Mouse (Mus musculus) heart, adult 18-20 months (tissue): ENCODE measurements at regions not wholly inside any gene's neighbourhood (a gene's known extent, or its start where the extent isn't known, plus 50 kb on each side); places are given as distances from the start of the nearest gene placed in this dataset.

Source experiments
- DNase-seq, 2 experiments: peaks; one replicate each; pipeline ENCODE4 v3.0.0; 2021 to 2022; ENCODE audit warnings: mixed read lengths in 1 of 2

- DNase-seq, result no peak
These were observed 560.1 kb upstream of the Cdh18 start for GRCm38 (mm10) chr15:21988676-21989075.

DNA sequence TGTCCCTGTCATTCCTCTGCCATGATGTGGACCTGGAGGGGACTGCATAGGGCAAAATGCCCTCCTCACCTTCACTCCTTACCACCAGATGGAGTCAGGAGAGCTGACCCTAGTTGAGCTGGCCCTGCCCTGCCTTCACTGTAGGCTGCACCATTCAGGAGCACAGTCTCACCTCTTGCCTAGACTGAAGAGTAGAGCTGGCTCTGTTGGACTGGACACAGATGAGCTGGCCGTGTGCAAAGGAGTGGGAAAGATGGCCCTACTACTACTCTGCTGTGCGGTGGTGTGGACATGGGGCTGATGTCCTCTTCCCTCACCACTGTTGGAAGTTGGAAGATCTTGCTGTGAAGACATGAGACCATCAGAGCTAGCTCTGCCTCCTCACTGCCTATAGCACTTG, 555.5 kb upstream of the Cdh18 start:
- no peak for DNase-seq

GRCm38 (mm10) chr15:21995121-21995826, 553.5 kb upstream of the Cdh18 start:
- DNase-seq, result no peak

- DNase-seq, result no peak
These were observed 528.8 kb upstream of the Cdh18 start for GRCm38 (mm10) chr15:22019977-22020376.

GRCm38 (mm10) chr15:22030215-22030614, 518.6 kb upstream of the Cdh18 start:
- DNase-seq, result no peak

DNA sequence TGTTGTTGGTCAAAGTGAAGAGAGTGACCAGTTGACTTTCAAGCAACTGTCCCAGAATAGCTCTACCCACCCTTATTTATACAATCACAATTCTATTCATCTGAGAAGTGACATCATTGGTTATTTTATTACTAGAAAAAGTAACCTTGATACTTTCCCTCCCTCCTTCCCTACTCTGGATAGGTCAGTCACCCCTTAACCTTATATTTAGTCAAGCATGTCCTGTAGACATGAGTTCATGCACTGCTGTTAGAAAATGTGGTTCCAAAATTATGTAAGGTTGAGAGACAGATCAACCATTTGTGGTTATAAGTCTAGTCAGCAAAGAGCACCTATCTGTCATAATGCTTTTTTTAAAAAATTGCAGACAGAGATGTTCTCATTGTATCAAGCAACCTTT, 502.4 kb upstream of the Cdh18 start:
- DNase-seq, result no peak

DNA sequence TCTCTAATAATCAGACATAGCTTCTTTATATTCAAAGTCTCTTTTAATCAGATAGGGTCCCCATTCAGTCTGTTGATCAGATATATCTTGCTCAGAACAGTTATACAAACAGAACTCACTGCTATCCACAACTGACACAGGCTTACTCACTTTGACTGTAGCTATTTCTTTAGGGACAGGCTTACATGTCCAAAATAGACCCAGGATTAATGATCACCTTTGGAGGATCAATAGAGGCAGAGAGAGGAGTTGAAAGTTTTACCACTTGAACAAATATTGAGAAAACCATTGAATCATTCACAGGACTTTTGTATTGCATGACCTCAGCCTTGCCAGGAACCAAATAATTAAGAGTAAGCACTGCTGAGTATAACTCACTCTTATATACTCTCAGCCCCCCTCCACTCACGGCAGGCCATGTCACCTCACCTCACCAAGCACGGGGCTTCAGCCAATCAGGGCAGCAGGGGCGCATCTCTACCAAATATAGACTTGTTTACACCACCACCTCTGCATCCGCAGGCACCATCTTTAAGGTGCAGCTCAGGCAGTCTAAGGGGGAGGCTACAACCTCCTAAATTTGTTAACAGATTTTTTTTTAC, 501.8 kb upstream of the Cdh18 start:
- DNase-seq, result no peak

DNA sequence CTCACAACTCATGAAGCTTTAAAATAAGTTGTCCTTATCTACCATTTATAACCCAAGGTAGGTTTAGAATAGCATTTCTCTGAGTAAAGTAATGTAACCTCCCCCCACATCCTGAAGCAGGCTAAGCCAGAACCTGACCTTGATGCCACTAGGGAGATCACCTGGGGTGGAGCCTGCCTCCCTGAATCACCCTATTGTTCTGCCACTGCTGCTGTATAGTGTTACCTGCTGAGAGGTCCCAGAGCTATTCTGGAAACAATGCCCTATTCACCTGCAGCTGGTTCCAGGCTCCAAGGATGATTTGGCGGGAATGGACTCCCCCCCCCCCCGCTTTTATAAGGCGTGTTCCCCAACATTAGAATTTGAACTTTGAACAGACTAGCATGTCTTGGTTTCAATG, 462.0 kb upstream of the Cdh18 start:
- DNase-seq, result no peak

DNA sequence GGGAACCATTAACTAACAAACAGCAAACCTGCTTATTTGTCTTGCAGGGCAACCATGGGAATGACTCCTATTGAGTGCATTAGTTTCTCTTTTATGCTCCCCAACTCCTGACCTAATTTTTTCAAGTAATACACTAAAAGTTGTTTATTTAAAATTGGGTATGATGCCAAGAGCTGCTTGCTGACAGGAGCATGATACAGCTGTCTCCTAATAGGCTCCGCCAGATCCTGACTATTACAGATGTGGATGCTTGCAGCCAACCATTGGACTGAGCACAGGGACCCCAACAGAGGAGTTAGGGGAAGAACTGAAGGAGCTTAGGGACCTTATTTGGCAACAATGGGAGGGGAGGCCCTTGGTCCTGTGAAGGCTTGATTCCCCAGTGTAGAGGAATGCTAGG, 427.1 kb upstream of the Cdh18 start:
- DNase-seq, result no peak

DNA sequence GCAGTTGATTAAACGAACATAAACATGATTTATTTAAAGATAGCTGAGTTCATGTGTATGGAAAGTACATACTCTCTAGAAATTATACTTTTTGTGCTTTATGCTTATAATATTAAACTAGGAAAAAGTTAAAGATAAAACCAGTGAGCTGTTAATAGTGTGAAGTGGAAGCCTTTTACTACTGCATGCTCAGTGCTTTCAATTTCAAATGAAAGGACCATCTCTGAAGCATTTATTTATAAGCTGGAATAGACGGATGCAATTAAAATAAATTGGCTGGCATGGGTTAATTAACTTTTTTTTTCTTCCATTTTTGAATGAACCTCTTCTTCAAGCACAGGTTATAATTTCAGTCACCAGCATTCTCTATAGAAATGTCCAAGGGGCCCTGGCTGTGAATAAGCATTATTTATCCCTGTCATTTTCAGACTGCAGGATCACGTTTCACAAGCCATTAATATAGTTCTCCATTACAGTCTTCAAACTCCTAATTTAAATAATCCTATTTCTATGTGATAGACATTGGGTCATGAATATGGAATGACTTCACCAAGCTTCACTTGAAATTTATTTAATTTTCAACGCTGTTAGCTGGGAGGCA, 396.8 kb upstream of the Cdh18 start:
- no peak for DNase-seq

- no peak for DNase-seq
These were observed 396.1 kb upstream of the Cdh18 start for GRCm38 (mm10) chr15:22152678-22153077.

- peak in 1 of 2 experiments; percentile 2 for DNase-seq
These were observed 378.5 kb upstream of the Cdh18 start for GRCm38 (mm10) chr15:22170302-22170701.

GRCm38 (mm10) chr15:22208991-22209390, 339.8 kb upstream of the Cdh18 start:
- DNase-seq, result no peak

- no peak for DNase-seq
These were observed 316.2 kb upstream of the Cdh18 start for GRCm38 (mm10) chr15:22232629-22233028.

DNA sequence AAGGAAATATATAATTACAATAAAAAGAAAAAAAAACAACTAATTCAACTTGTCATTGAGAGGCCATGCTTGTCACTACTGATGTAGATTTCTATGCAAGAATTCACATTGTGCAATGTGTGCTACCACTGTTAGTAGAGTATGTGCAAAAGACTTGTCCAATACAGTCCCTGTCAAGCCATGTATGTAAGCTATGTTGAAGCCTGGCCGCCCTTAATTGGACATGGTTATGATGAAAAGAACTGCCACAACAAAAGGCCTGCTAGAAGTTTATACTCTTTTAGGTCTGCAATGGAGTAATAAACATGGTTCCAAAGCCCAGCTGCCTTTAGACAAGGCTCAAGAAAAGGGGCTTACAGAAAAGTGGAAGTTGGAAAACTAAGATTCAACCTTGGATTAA, 267.9 kb upstream of the Cdh18 start:
- DNase-seq, result no peak

- no peak for DNase-seq
These were observed 237.8 kb upstream of the Cdh18 start for GRCm38 (mm10) chr15:22311016-22311415.

GRCm38 (mm10) chr15:22318992-22319391, 229.8 kb upstream of the Cdh18 start:
- no peak for DNase-seq

GRCm38 (mm10) chr15:22338941-22339340, 209.9 kb upstream of the Cdh18 start:
- no peak for DNase-seq

- DNase-seq, result no peak
These were observed 204.5 kb upstream of the Cdh18 start for GRCm38 (mm10) chr15:22344321-22344720.

- DNase-seq, result no peak
These were observed 197.3 kb upstream of the Cdh18 start for GRCm38 (mm10) chr15:22351502-22351901.
